Mouse (Mus musculus) spleen, adult 2 months (tissue): ENCODE results near the gene Mdp1.
A peak's percentile ranks its signal among the peaks of the same experiment; 100 is the strongest.

Source experiments
- CTCF ChIP-seq: fragments of 200-500 bp; IDR thresholded peaks from 2 replicates; pipeline ENCODE4 v1.5.1; 2011; ENCODE audit warnings: mild to moderate bottlenecking, inconsistent platforms; ENCODE audit not compliant: insufficient read depth, insufficient read length, insufficient replicate concordance; ENCODE audit errors: extremely low read depth
- POLR2A ChIP-seq: fragments of 200-500 bp; IDR thresholded peaks from 2 replicates; pipeline ENCODE4 v1.6.1; 2011; ENCODE audit warnings: low read depth, low read length, inconsistent platforms

GRCm38 (mm10) chr14:55671833-55672740, 11.8 kb upstream of the Mdp1 start, which contains the start of the genes Gmpr2 and Nedd8:
- TF ChIP-seq CTCF (no peak), POLR2A (peak; percentile 53; the same call in 1 of the 2 replicates)
